Mouse (Mus musculus): ENCODE data around the gene Pdzd8.

DNA sequence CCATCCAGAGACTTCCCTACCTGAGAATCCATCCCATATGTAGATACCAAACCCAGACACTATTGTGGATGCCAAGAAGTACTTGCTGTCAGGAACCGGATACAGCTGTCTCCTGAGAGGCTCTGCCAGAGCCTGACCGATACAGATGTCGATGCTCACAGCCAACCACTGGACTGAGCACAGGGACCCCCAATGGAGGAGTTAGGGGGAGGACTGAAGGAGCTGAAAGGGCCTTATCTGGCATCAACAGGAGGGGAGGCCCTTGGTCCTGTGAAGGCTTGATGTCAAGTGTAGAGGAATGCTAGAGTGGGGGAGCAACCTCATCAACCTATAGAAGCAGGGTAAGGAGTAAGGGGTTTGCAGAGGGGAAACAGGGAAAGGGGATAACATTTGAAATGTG, 7.2 kb upstream of the Pdzd8 start:
- TF ChIP-seq POLR2A (IDR thresholded peaks at IDR 0.05; ENCODE audit: low read depth, low read length) (no peak), CTCF (IDR thresholded peaks at IDR 0.05; ENCODE audit: extremely low read depth, insufficient read depth, insufficient read length, insufficient replicate concordance) (no peak)

Data from spleen, adult 2 months (tissue).